Mouse (Mus musculus) WW6 (cell line): ENCODE data around the gene Bfar.
"Not testable (repeated sequence)": the region's sequence is repeated elsewhere in the genome, so short reads cannot be mapped to it uniquely, and the experiment has no call there.

Experiments used
- DNase-seq: peaks from one replicate; pipeline ENCODE4 v3.0.0-alpha.2; 2013; ENCODE audit warnings: low read depth, low spot score

Bfar gene

DNA sequence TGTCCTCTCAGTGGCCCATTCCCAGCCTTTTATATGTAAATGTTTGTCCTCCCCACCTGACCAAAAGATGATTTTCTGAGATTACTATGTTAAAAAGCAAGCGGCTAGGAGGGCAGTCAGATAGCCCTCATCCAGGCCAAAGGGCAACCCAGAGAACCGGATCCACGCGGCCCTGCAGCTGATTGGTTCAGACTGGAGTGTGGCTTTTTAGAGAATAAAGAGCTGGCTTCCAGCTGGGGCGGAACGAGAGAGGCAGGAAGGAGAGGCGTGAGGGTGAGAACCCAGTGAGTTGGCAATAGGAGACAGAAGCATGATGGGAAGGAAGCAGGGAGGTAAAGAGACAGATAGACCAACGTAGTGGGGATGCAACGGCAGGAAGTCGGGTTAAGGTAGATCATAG lies 51.3 kb downstream of the Bfar start:
- DNase-seq = no peak

DNA sequence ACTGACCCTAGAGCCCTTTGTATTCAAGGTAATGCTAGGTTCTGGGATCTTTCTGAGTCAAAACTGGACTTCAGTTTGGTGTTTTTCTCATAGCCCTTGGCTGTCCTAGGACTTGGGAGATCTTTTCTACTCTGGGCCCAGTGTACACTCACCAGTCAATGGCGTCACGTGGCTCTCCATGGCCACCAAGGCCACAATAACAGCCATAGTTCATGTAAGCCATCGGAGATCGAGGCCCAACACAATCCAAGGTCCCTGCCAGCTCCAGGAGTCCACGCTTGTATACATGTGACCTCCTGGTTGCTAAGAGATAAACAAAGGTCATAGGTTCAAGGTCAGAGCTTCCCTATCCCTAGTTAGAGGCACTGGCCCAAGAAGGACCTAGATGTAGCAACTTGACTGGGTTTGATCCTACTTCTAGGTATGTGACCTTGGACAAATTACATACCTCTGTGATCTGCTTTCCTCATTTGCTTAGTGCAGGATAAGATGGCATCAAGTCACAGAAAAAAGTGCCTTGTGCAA lies 56.2 kb downstream of the Bfar start:
- no peak for DNase-seq

- no peak for DNase-seq
Observed at GRCm38 (mm10) chr16:13729428-13729827, 57.8 kb downstream of the Bfar start.

DNA sequence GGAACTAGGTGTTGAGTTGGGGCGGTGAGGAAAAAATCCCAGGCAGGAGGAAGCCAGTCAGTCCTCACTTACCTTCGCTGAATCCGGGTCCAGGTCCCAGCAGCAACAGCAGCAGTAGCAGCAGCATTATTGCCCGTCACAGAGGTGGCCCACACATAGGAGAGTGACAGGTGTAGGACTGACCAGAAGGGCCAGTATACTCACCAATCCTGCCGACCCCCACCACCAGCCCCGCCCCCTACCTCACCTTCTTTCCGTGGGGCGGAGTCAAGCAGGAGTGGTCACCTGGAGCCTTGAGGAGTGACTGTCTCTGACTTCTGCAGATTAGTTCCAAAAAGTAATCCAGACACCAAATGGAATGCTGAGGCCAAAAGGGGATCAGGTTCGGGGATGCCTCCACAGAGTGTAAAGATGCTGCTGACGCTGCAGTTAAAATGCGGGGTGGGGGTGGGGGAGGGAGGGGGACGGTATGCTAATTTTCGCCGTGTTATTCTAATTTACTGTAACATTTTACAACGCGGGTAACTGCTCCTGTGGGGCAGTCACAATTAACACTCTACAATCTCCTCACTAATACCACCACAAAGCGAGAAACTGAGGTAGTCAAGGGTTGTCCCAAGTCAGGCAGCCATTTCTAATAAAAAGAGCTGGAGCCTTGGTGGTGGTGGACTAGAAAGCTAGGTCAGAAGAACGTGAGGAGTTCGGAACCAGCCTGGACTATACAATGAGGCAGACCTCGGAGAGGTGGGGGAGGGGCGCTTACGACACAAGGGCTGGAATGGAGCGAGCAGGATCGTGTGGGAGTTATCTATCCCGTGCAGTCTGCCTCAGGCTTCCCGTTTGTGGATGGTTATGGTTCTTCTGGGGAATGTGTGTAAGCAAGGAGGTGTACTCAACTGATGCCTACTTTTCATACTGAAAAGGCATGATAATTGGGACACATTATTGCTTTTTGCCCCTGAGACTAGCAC lies 58.9 kb downstream of the Bfar start, which contains the start of gene Pla2g10:
Gene Pla2g10 (minus strand): TSS at position 699 of the 971 bp plus-strand sequence.
- no peak for DNase-seq

- DNase-seq = no peak
Observed at GRCm38 (mm10) chr16:13732786-13733185, 61.1 kb downstream of the Bfar start.

DNA sequence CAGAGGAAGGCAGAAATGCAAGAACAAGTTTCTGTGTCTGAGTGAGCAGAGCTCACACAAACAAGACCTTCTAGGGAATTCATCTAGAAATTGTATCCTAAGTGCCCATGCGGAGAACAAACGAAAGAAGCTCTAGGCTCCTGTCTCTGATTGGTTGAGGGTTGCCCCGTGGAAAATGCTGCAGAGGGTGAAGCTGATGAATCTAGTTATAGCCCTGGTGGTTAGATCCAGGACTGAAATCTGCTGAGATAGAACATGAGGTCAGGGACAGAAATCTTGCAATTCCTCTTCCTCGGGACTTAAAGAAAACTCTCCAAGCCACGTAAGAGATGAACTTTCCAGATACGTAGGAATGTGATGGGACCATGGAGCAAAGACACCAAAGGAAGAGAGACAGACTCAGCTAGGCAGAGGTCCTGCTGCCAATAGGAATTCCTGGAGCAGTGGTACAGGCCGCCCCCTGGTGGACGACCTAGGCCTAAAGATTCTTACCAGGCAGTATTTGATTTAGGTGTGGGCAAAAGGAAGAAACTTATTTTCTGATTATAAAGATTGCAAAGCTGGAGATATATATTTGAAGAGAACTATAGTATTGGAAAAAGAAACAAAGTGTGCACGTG lies 62.0 kb downstream of the Bfar start:
- no peak for DNase-seq

- no peak for DNase-seq
Observed at GRCm38 (mm10) chr16:13735977-13736376, 64.3 kb downstream of the Bfar start.

DNA sequence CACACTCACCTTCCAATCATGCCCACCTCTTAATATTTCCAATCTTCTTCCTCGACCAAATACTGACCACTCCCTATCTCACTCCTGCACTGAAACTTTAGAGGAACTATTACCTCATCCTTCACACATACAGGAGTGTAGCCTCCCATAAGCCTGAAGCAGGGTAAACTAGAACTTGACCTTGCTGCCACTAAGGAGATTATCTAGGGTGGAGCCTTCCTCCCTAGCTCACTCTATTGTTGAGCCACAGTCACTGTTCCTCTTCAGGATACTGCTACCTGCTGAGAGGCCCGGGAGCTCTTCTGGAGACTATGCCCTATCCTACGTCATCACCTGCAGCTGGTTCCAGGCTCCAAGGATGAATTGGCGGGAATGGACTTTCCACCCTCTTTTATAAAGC lies 67.4 kb downstream of the Bfar start:
- not testable (repeated sequence) for DNase-seq

DNA sequence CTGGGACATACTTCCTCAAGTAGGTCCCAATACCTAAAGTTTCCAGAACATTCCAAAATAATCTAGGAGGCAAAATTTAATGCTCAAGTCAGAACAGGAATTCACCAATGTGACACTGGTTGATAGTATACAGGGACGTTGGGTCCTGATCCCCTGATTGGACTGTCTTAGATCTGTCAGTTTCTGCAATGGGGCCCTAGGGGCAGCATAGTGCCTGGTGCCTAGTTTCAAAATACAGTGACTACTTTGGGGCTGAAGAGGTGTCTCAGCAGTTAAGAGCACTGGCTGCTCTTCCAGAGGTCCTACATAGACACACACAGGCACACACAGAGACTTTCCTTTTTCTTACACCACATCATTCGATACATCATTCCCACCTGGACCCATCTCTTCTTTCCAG lies 69.2 kb downstream of the Bfar start:
- no peak for DNase-seq

DNA sequence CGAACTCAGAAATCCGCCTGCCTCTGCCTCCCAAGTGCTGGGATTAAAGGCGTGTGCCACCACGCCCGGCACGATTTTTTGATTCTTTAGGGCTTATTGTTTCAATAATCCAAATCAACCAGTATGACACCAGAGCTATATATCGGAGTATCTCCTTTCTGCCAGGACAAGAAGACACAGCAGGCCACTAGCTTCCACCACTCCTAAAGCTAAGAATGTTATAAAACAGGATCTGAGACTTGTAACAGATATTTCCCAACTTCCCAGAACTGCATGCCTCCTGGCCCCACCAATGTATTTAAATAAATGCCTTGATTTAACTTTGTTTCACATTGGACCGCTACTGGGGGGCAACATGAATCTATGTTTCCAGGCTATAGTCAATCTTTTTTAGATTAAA lies 76.0 kb downstream of the Bfar start:
- no peak for DNase-seq

DNA sequence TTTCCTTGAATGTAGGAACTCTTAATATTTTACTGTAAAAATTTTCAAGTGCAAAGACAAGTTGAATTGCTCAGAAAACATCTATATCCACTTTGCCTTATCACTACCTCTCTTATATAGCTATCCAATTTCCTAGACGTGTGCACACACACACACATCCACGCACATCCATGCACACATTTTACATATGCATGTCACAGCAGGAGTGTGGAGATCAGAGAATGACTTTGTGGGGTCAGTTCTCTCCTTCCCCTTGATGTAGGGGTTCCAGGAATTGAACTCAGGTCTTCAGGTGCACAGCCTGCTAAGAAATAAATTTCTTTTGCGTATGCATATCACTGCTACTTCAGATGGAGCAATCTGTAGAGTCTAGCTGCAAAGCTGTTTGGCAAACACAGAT lies 76.5 kb downstream of the Bfar start:
- DNase-seq = no peak

- peak; percentile 81 for DNase-seq
Observed at GRCm38 (mm10) chr16:13748813-13749212, 77.2 kb downstream of the Bfar start.

- no peak for DNase-seq
Observed at GRCm38 (mm10) chr16:13749306-13749705, 77.6 kb downstream of the Bfar start.

DNA sequence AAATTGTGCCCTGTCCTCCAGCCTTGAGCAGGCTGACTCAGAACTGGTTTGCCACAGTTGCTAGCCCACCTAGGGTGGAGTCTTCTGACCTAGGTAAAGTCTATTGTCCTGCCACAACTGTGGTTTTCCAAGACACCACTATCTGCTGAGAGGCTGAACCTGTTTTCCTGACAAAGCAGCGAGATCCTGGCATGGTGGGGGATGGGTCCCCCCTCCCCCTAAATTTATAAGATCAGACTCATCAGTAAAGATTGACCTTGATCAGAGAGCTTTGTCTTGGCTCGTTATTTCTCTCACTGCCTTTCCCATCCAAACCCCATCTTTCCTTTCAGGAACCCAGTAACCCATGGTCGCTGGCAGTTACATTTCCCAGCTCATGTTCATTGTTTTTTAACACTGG lies 78.3 kb downstream of the Bfar start:
- DNase-seq = no peak

DNA sequence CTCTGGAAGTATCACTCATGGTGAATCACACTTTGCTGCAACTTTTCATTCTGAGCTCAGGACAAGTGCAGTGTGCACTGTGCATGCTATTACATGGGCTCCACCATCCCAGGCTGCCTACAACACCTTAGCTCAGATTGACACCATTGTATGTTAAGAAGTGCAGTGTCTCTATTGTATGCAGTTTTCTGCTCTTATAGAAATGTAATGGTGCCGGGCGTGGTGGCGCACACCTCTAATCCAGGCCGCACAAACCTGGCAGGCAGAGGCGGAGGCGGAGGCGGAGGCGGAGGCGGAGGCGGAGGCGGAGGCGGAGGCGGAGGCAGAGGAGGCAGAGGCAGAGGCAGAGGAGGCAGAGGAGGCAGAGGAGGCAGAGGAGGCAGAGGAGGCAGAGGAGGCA lies 79.0 kb downstream of the Bfar start:
- no peak for DNase-seq
